Mouse (Mus musculus) megakaryocyte-erythroid progenitor cell, adult 5-6 weeks (primary cell): ENCODE measurements at regions not wholly inside any gene's neighbourhood (a gene's known extent, or its start where the extent isn't known, plus 50 kb on each side); places are given as distances from the start of the nearest gene placed in this dataset.

Experiments used
- ATAC-seq: replicated peaks from 2 replicates; pipeline ENCODE4 v1.8.0; 2016; ENCODE audit warnings: mild to moderate bottlenecking, inconsistent platforms; ENCODE audit not compliant: severe bottlenecking, poor library complexity, low FRiP score, low TSS enrichment

DNA sequence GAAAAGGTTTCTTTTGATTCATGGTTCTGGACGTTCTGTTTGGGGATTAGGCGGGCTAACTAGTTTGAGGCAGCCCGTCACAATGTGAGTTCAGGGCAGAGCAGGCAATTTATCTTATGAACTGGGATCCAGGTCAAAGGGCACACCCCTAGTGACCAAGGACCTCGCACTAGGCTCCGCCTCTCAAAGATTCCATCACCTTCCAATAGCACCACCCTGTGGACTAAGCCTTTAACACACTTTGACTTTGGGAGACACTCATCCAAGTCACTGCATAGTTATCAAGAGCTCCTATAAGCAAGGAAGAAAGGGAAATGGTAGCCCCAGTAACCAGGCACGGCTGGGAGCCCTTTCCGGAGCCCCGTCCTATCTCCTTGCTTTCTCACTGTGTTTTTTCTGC is 188.0 kb upstream of the Bcor start:
- ATAC-seq = no peak

DNA sequence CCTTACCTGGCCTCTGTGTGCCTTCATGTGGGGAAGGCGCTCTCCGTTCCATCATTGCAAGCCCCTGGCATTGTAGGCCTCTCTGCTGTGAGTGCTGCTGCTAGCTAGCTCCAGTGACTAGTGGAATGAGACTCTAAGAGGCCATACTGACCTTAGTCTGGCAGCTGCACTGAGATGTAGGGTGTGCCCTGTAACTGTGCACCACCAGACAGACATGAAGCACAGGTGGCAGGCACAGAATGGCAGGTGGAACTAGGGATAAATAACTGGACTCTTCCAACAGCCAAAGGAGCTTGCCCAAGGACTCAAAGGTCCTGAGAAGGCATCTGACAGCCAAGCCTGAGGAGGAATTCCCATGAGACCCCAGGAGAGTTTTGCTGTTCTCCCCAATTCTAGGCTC is 194.7 kb upstream of the Bcor start:
- ATAC-seq = no peak

DNA sequence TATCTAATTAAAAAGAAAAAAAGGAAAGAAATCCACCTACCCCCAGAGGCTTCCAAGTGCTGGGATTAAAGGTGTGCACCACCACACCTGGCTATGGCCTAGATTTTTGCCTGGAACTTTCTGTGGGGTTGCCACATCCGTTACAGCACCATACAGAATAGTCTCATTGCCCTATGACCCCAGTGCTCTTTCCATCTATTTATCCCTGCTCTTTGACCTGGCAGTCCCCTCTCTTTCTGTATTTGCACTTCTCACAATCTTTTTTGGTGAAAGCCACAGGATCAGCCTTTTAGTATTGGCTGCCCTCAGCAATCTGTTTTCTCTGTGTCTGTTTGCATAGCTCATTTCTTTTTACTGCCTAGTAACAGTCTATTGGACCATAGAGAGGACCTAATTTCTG is 197.9 kb upstream of the Bcor start:
- ATAC-seq = no peak

DNA sequence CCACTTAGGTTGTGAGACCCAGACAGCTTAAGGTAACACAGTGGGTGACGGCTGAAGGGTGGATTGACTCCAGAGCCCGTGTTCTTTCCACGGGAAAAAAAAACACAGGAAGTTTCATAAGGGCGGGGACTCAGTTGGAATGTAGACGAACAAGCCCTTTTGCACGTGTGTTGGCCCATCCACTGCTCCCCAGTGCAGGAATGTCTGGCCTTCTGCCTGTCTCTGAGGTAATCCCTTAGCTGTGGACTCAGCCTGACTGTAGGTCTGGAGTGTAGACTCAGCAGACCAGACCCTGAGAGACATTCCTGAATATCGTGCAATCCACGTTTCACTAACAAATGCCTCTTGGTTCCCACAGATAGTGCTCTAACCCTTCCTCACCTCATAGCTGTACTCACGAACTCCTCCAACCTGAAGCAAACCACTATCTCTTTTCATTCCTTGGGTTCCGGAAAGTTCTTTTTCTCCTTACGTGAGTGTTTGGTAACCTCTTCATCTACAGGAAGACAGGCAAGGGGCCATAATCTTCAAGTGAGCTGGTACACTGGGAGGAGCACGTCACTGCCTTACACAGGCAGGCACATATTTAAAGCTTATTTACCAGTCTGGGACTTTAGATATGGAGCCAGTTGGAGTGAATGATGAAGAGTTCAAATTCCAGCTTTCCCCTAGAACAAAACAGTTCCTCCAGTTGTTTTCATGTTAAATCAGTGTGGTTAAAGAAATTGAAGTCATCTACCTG is 205.6 kb upstream of the Bcor start:
- ATAC-seq = no peak

DNA sequence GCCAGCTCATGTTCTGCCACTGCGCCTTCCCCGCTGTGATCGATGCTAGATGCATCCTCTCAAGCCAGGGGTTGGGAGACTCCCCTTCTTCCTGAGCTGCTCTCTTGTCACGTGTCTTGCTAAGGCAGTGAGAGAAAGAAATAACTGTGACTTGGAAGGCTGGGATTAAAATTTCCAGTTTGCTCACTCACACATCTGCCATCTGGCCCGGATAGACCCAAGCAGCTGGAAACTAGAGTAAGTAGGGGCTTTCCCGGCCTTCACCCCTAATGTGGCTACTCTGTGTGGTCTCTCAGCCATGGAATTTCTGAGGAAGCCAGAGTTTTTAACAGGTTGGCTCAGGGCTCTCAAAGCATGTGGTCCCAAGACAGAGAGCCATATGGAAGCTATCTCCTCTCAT is 206.6 kb upstream of the Bcor start:
- no peak for ATAC-seq

DNA sequence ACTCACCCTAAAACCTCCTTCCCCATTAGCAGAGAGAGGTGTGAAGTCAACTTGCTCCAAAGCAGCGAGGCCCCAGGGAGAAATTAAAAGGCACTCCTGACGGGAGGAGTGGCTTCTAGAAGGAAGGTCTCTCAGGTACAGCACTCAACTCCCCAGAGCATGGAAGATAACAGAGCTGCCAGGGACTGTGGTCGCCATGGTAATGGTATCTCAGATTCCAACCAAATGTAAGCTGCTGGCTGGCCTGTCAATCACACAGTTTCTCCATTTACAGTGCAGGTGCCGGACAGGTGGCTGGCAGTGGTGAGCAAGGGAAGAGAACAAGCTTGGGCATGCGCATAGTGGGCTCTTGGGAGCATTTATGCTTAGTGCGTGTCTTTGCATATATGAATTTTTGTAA is 213.5 kb upstream of the Bcor start:
- no peak for ATAC-seq

DNA sequence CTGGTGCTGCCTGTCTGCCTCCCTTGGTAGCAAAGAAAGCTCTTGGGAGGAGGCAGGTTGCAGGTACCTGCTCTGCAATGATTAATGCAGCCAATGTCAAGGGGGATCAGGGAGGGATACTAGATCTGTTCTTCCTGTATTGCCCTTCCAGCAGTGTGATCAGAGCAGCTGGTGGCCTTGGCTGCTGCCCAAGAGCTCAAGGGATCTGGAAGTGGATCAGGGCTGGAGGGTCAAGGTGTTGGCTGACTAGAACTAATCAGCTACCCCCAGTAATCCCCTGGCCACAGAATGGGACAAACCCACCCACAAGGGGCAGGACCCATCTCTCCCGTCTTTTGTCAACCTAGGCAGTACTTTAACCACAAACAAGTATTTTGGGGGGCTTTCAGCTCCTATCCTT is 211.8 kb upstream of the Atp6ap2 start:
- ATAC-seq = no peak

DNA sequence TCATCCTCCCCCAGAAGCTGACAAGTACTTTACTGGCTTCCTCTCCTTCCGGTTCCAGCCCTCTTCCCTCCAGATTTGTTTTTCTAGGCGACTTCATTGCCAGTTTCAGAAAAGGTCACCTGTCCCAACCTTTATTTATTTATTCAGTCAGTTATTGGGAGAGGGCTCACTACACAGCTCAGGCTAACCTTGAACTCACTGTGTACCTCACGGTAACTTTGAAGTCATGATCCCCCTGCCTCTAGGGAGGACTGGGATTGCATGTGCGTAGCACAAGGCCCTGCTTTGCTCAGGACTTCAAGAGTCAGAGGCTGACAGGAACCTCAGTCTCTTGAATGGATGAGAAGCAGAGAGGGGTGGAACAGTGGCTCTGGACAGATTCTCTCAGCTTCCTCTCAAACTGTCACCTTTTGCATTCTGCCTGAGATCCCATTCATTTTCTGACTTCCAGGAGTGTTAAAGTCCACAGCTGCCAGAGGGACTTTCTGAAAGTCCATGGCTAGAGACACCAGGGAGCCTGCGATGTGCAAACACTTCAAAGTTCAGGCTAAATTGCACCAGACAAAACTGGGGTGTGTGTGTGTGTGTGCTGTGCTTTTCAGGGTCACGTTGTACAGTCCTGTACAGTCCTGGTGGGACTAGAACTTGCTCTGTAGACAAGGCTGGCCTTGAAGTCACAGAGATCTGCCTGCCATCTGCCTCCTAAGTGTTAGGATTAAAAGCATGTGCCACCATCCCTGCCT is 211.2 kb upstream of the Atp6ap2 start:
- no peak for ATAC-seq

DNA sequence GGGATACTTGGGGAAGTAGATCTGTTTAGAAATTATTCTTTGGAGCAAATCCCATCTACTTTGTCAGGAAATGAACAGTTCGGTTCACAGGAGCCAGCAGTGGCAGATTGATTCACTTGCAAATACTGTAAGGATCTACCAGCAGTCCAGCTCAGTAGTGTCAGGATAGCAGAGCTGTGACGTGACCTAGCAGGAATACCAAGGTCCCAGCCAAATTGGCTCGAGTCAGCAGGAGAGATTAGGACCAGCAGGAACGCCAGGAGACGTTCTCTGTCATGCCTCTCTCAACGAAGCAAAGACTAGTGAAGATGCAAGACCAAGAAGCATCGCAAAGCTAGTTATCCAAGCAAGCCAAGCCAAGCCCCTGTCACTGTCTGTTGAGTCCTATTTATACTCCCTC is 210.2 kb upstream of the Atp6ap2 start:
- no peak for ATAC-seq

DNA sequence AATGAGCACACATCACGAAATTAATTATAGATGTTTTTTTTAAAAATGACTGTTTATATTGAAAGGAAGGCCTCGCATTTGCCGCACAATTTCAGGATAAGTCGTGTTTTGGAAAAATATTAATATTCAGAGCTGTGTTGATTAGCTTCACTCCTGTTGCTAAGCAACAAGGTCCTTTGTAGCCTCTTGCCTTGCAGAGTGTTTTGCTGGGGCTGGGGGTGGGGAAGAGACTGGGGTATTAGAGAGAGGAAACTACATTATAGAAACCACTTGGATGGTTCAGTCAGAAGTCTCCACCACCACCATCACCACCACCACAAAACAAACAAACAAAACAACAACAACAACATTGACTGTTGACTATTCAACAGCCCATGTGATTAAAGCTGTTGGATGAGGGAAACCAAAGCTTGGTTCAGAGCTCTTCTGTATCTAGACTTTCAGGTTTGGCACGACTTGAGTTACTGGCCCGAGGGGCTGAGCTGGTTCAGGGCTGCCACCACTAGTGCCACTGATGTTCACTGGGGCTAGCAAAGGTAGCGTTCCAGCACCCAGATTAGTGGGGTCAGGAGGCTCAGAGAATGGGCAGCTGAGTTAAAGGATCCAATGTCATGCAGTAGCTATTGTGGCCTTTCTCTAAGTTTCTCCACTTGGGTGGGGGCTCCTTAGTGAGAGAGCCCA is 195.3 kb upstream of the Atp6ap2 start:
- no peak for ATAC-seq

DNA sequence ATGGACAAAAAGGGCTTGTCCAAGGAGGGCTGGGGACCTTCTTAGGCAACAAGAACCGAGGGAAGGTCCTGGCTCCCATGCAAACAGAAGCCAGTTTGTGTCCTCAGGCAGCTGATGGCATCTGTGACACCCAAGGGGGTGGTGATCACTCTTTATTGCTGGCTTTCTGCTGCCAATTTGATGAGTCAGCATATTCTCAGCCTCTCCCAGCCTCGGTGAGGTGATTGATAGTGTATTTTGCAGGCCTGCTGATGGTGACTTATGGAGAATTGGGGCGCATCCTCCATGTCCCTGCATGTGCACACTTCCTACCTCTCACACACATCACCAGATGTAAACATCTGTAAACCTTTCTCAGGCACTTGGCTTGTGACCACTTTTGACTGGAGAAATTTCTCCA is 178.3 kb upstream of the Atp6ap2 start:
- no peak for ATAC-seq

DNA sequence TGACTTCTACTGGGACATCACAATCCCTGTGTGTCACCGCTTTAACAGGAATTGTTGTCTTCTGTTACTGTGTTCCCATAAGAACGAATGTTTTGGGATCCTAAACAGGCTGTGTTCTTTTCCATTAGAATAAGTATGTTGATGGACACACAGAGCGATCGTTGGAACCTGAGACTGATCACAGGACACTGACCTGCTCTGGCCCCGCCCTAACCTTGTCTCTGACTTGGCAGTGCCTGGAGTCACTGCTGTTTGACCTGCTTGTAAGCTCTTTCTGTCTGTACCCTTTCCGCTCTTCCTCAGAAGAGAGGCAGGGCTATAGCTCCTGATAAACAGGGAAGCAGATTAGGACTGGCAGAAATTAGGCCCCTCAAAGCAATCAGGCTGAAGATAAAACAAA is 162.0 kb upstream of the Atp6ap2 start:
- no peak for ATAC-seq

DNA sequence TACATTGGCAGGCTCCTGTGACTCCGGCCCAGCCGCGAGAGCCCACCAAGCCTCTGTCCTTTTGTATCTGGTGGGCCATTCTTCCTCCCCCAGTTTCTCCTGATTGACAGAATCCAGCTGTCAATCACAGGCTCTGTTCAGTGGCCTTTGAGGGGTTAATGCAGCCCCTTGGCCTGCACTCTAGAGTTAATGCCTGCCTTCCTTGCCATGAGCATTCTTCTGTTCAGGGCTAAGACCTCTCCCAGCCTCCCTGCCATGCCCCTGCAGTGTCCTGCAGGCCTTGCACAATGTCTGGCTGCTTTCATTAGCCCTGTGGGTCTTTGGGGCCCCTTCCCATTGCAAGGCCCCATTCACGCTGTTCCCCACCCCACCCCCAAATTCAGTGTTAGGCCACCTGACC is 160.9 kb upstream of the Atp6ap2 start:
- ATAC-seq = no peak

DNA sequence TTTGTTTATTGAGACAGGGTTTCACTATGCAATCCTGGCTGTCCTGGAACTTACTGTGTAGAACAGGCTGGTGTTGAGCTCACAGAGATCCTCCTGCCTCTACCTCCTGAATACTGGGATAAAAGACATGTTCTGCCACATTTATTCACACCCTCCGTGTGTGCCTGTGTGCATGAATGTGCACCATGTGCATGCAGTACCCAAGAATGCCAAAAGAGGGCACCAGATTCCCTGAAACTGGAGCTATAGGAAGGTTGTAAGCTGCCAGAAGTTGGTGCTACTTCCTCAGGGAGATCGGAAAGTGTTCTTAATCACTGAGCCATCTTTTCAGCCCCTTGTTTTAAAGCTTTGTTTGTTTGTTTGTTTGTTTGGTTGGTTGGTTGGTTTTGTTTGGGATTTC is 155.3 kb upstream of the Atp6ap2 start:
- ATAC-seq = no peak

DNA sequence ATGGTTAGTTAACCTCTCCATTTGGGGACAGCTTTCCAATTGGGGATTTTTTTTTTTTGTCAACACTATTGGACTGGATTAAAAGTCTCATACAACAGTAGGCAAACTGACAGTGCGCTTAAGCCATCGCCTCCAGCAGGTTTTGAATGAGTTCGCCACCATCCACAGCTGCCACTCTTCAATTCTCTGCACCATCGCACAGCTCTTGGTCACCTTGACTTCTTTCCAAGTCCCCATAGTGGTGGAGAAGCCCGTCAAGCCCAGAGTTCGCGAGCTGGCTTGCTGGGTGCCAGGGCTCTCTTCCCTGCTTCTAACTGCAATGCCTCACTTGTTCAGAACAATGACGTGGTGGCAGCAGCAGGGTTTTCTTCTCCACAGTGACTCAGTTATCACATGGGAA is 151.9 kb upstream of the Atp6ap2 start:
- ATAC-seq = no peak

DNA sequence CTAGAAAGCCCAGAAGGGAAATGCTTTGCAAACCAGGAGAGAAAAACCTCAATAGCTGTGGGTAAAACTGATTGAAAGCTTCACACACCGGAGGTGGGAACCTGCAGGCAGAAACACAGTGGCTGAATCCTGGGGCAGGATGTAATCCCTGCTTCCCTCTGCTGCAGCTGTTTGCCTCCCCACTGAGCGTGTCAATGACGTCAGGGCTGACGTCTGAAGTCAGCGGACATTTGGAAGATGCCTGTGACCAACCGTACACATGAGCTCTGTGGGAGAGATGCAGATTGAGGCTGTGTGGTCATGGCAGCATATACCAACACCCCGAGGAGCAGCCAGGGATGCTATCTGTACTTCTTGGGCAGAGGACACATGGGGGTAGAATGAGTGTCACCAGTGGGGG is 151.5 kb upstream of the Atp6ap2 start:
- ATAC-seq = no peak

DNA sequence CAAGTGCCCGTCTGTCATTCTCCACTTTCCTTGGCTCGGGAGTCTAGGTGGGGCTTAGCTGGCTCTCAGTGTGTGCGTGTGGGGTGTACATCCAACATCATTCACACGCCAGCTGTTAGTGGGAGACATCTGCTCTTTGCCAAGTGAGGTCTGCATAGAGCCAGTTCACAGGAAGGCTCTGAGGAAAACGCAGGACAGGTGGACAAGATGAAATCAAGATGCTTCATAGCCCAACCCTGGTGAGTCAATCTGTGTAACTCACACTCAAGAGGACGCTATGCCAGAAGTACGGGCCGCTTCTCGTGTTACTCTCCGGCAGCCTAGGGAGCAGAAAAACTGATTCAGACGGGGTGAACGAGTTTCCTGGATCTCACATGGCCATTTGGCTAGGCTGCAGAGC is 148.2 kb upstream of the Atp6ap2 start:
- no peak for ATAC-seq

DNA sequence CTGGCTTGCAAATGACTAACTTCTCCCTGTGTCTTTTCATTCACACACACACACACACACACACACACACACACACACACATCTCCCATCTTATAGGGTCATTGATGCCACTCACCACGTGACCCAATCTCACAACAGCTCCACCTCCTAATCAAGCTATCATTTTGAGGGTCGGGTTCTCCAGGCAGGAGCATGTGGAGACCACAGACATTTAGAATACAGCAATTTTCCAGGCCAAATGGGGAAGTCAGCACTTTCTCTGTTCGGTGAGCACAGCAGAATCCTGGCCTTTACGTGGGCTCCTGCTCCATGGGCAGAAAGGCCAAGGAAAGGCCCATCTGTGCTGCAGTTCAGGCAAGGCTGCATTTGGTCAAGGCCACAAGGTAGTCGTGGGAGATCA is 143.8 kb upstream of the Atp6ap2 start:
- ATAC-seq = no peak

DNA sequence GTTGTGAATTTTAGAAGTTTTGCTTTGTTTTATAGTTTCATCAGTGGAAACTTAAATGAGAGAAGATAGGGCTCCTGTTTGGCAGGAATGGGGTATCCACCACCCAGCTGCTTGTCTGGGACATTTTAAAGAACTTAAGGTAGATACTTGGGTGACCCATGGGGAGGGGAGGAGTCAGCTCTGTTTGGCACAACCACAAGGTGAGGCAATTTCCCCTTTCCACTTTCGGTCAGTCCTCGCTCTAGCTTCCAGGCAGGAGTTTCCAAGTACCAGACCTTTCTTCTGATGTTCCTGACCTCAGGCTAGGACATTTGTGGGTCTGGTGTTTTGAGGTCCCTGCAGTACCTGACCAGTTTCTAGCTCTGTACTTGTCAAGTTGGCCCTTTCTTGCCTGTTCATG is 142.5 kb upstream of the Atp6ap2 start:
- no peak for ATAC-seq

DNA sequence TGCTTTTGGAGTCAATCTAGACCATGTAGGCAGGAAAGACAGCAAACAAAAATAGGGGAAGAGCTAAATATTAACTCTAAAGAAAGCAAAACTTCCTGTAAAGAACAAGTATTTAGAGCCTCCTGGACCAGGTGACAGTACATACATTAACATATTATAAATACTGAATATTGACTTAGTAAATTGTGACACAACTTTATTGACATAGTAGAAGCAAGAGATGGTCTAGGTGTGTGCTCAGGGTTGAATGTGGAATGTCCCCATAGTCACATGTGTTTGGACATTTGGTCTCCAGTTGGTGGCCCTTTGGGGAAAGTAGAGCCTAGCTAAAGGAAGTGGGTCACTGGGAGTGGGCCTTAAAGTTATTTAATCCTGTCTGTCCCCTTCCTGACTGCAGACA is 139.6 kb upstream of the Atp6ap2 start:
- no peak for ATAC-seq

DNA sequence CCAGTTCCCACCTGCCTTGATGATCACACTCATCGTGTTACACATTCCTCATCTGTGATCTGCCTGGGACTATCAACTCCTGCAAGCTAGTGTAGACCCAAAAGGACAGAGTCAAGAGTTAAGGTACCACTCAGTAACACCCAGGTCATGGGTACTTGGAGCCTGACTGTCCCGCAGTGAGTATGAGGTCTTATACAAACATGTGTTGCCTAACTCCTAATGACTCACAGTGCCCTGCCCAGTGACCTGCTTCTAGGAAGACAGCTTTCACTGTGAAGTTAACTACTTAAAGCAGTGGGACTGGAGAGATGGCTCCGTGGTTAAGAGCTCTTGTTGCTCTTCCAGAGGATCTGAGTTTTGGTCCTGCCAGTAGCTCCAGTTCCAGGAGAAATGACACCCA is 137.9 kb upstream of the Atp6ap2 start:
- no peak for ATAC-seq
